11 mouse cellular contexts compared by ENCODE assay signal in the genomic region with DNA sequence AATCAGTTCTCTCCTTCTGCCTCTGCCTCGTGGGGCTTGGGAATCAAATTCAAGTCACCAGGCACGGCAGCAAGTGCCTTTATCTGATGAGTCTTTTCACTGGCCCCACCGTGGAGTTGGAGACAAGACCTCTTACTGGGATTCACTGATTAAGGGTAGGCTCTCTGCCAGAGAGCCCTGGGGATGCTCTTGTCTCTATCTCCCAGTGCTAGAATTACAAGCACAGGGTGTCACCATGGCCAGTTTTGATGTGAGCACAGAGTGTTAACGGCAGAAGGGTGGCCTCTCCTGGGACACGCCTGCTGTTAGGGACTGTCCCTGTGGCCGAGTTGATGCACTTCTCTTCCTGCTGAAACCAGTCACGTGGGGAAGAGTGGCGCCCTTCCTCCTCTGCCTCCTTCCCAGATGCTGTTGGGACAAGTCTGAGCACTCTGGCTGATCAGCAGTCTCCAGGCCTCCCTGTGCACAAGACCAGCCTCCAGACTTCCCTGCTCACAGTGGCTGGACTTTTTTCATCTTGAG.
DNase-seq lines count a peak whose midpoint lies in the region; ATAC-seq and TF ChIP-seq lines count a peak whose summit lies in the region.
"Had no signal": no experiment of that assay in that cellular context is flagged by ENCODE, and none has a peak within 500 bp of the region (broad histone marks: within the 10 kb centered on the region; RNA-seq: fewer than 3 reads in every experiment).

No protein-coding gene starts in this region.

- TF ChIP-seq CTCF in lung, embryonic 14.5 days (IDR thresholded peaks at IDR 0.05; ENCODE audit: low read depth), result no peak
- TF ChIP-seq CTCF in lung, postnatal 0 days (IDR thresholded peaks at IDR 0.05), result no peak

- no peak for ATAC-seq in lung, embryonic 14.5 days (ENCODE audit: insufficient read depth)
- ATAC-seq in lung, postnatal 0 days, result no peak
- ATAC-seq in heart, embryonic 12.5 days (ENCODE audit: insufficient number of reproducible peaks, low FRiP score), result no peak
- ATAC-seq in midbrain, embryonic 14.5 days (ENCODE audit: low FRiP score, low TSS enrichment), result no peak
- no peak for ATAC-seq in kidney, embryonic 14.5 days (ENCODE audit: low FRiP score, low TSS enrichment)
- ATAC-seq: midbrain, embryonic 16.5 days had no signal

- H3K27ac ChIP-seq in lung, embryonic 14.5 days (ENCODE audit: low read depth), result no peak overlapping the region
- H3K27ac ChIP-seq in lung, postnatal 0 days (ENCODE audit: low read length), result no peak overlapping the region
- H3K27ac ChIP-seq in heart, embryonic 12.5 days (ENCODE audit: poor library complexity, severe bottlenecking), result no peak overlapping the region
- no peak overlapping the region for H3K27ac ChIP-seq in midbrain, embryonic 14.5 days (replicated peaks; ENCODE audit: low read depth, low read length)
- H3K27ac ChIP-seq in kidney, embryonic 14.5 days (ENCODE audit: low read depth, low read length), result no peak overlapping the region
- H3K27ac ChIP-seq: heart, embryonic 15.5 days; kidney, postnatal 0 days had no signal

- H3K4me3 ChIP-seq in lung, embryonic 14.5 days (ENCODE audit: low read depth, low read length), result no peak overlapping the region
- H3K4me3 ChIP-seq in lung, postnatal 0 days (ENCODE audit: low read depth, low read length), result no peak overlapping the region
- H3K4me3 ChIP-seq in heart, embryonic 12.5 days, result no peak overlapping the region
- H3K4me3 ChIP-seq in midbrain, embryonic 14.5 days (replicated peaks; ENCODE audit: low read depth, low read length), result no peak overlapping the region
- H3K4me3 ChIP-seq in kidney, embryonic 14.5 days (ENCODE audit: low read length), result no peak overlapping the region
- H3K4me3 ChIP-seq: heart, embryonic 15.5 days had no signal

- H3K4me2 ChIP-seq in lung, embryonic 14.5 days, result no peak overlapping the region
- H3K4me2 ChIP-seq in lung, postnatal 0 days (replicated peaks; ENCODE audit: low read depth, low read length), result no peak overlapping the region
- H3K4me2 ChIP-seq in heart, embryonic 12.5 days, result 0 out of 2 replicates have a peak overlapping the region, but pooled peaks have one; percentile 4
- no peak overlapping the region for H3K4me2 ChIP-seq in midbrain, embryonic 14.5 days (ENCODE audit: low read length)
- H3K4me2 ChIP-seq in kidney, embryonic 14.5 days (replicated peaks; ENCODE audit: low read depth, low read length), result no peak overlapping the region
- H3K4me2 ChIP-seq: heart, embryonic 15.5 days had no signal

- no peaks in the 10 kb centered on the region for H3K4me1 ChIP-seq in lung, embryonic 14.5 days (ENCODE audit: insufficient read depth)
- 0 out of 2 replicates have a peak, but pooled peaks cover 3% of the 10 kb centered on the region for H3K4me1 ChIP-seq in lung, postnatal 0 days (ENCODE audit: insufficient read depth, low read depth, low read length)
- H3K4me1 ChIP-seq in heart, embryonic 12.5 days (replicated peaks), result peaks cover 9% of the 10 kb centered on the region; the same call in 1 of the 2 replicates
- H3K4me1 ChIP-seq in midbrain, embryonic 14.5 days (ENCODE audit: control insufficient read depth, insufficient read depth, low read length), result no peaks in the 10 kb centered on the region
- H3K4me1 ChIP-seq in kidney, embryonic 14.5 days (ENCODE audit: control insufficient read depth, insufficient read depth, low read length), result no peaks in the 10 kb centered on the region

- no peaks in the 10 kb centered on the region for H3K36me3 ChIP-seq in lung, embryonic 14.5 days (ENCODE audit: insufficient read depth)
- no peaks in the 10 kb centered on the region for H3K36me3 ChIP-seq in lung, postnatal 0 days (ENCODE audit: insufficient read depth, low read length)
- H3K36me3 ChIP-seq in heart, embryonic 12.5 days, result no peaks in the 10 kb centered on the region
- H3K36me3 ChIP-seq in midbrain, embryonic 14.5 days (ENCODE audit: control insufficient read depth, insufficient read depth, low read length), result no peaks in the 10 kb centered on the region
- H3K36me3 ChIP-seq in kidney, embryonic 14.5 days (ENCODE audit: control insufficient read depth, insufficient read depth, low read length), result no peaks in the 10 kb centered on the region
- H3K36me3 ChIP-seq: heart, embryonic 15.5 days had no signal

- WGBS in lung, embryonic 14.5 days, result 26% methylated on average over 8 of the region's 8 CpGs
- 29% methylated on average over 8 of the region's 8 CpGs for WGBS in lung, postnatal 0 days
- 10% methylated on average over 8 of the region's 8 CpGs for WGBS in heart, embryonic 12.5 days
- WGBS in midbrain, embryonic 14.5 days, result 31% methylated on average over 8 of the region's 8 CpGs
- WGBS in kidney, embryonic 14.5 days, result 41% methylated on average over 8 of the region's 8 CpGs

- intact Hi-C loops in gastrocnemius, postnatal 14 days (cut with DNase I; ENCODE audit: low total_unique reads), result loop anchor here (5.0 to 10.0 kb wide), 2 partner anchors 54 to 117 kb away; no protein-coding TSS in a partner anchor

- H3K9ac ChIP-seq in lung, embryonic 14.5 days, result no peak overlapping the region
- H3K9ac ChIP-seq in lung, postnatal 0 days (replicated peaks; ENCODE audit: low read depth), result no peak overlapping the region
- no peak overlapping the region for H3K9ac ChIP-seq in heart, embryonic 12.5 days
- no peak overlapping the region for H3K9ac ChIP-seq in midbrain, embryonic 14.5 days (replicated peaks; ENCODE audit: low read length)
- H3K9ac ChIP-seq in kidney, embryonic 14.5 days (ENCODE audit: low read depth, low read length), result no peak overlapping the region
- H3K9ac ChIP-seq: heart, embryonic 15.5 days had no signal

- H3K27me3 ChIP-seq in lung, embryonic 14.5 days (ENCODE audit: insufficient read depth, low read length), result no peaks in the 10 kb centered on the region
- H3K27me3 ChIP-seq in lung, postnatal 0 days (replicated peaks; ENCODE audit: insufficient read depth, low read length), result no peaks in the 10 kb centered on the region
- no peaks in the 10 kb centered on the region for H3K27me3 ChIP-seq in heart, embryonic 12.5 days (replicated peaks)
- H3K27me3 ChIP-seq in midbrain, embryonic 14.5 days (ENCODE audit: control insufficient read depth, insufficient read depth, low read length), result no peaks in the 10 kb centered on the region
- H3K27me3 ChIP-seq in kidney, embryonic 14.5 days (ENCODE audit: control insufficient read depth, insufficient read depth, low read length), result no peaks in the 10 kb centered on the region
- H3K27me3 ChIP-seq: heart, embryonic 15.5 days had no signal

- DNase-seq in gastrocnemius, adult 18-20 months (ENCODE audit: low spot score), result peak; percentile 24
- no peak for DNase-seq in gastrocnemius, postnatal 14 days
- peak; percentile 6 for DNase-seq in lung, embryonic 14.5 days
- DNase-seq in lung, postnatal 0 days (ENCODE audit: low spot score), result no peak
- DNase-seq in skeletal muscle tissue, adult 2 months (ENCODE audit: low read depth, low spot score), result peak; percentile 59
- DNase-seq in midbrain, embryonic 14.5 days, result no peak

- no peaks in the 10 kb centered on the region for H3K9me3 ChIP-seq in lung, embryonic 14.5 days (ENCODE audit: low read depth, low read length)
- H3K9me3 ChIP-seq in lung, postnatal 0 days (ENCODE audit: low read length), result no peaks in the 10 kb centered on the region
- no peaks in the 10 kb centered on the region for H3K9me3 ChIP-seq in heart, embryonic 12.5 days (replicated peaks)
- H3K9me3 ChIP-seq in midbrain, embryonic 14.5 days (ENCODE audit: control insufficient read depth, low read length), result no peaks in the 10 kb centered on the region
- H3K9me3 ChIP-seq in kidney, embryonic 14.5 days (ENCODE audit: control insufficient read depth, low read length), result no peaks in the 10 kb centered on the region
- H3K9me3 ChIP-seq: heart, embryonic 15.5 days had no signal

- no peak for TF ChIP-seq EP300 in lung, postnatal 0 days (IDR thresholded peaks at IDR 0.05)

Comparison
In these comparisons a context has a peak if more than half of its experiments do, and no peak if none do; other contexts are left out.
1. DNase-seq: peak in gastrocnemius, adult 18-20 months (single experiment), lung, embryonic 14.5 days (single experiment) and skeletal muscle tissue, adult 2 months (single experiment); none in gastrocnemius, postnatal 14 days (single experiment), lung, postnatal 0 days (single experiment) and midbrain, embryonic 14.5 days (single experiment).